Mouse (Mus musculus) lung, postnatal 0 days (tissue): ENCODE measurements around the gene St6galnac3. TPM values are rescaled to one million over a fixed set of nuclear protein-coding genes. Genes with fewer than 3 reads are reported as not detected.
A peak's percentile ranks its signal among the peaks of the same experiment; 100 is the strongest.

Source experiments
- ATAC-seq: fragments of 200-750 bp; cut with Nextera tagmentation; 2 replicates; pipeline ENCODE4 v1.8.0; 2017; ENCODE audit warnings: moderate library complexity
- DNase-seq: peaks from one replicate; pipeline ENCODE4 v3.0.0-alpha.2; 2016; ENCODE audit warnings: low spot score
- H3K27ac ChIP-seq: fragments of 300-500 bp; sonication (generic); 2 replicates; pipeline ENCODE4 v1.5.1; 2014; ENCODE audit warnings: antibody characterized with exemption, mild to moderate bottlenecking, low read length, mixed read lengths
- H3K27me3 ChIP-seq: fragments of 300-500 bp; sonication (generic); replicated peaks from 2 replicates; pipeline ENCODE4 v1.6.1; 2014; ENCODE audit warnings: low read length, mixed read lengths; ENCODE audit not compliant: insufficient read depth
- H3K36me3 ChIP-seq: fragments of 300-500 bp; sonication (generic); 2 replicates; pipeline ENCODE4 v1.6.1; 2014; ENCODE audit warnings: low read length, mixed read lengths; ENCODE audit not compliant: insufficient read depth
- H3K4me1 ChIP-seq: fragments of 300-500 bp; sonication (generic); 2 replicates; pipeline ENCODE4 v1.6.1; 2014; ENCODE audit warnings: antibody characterized with exemption, low read depth, low read length, mixed read lengths; ENCODE audit not compliant: insufficient read depth
- H3K4me2 ChIP-seq: fragments of 300-500 bp; sonication (generic); replicated peaks from 2 replicates; pipeline ENCODE4 v1.6.1; 2014; ENCODE audit warnings: low read depth, mild to moderate bottlenecking, low read length, moderate library complexity, mixed read lengths
- H3K4me3 ChIP-seq: fragments of 300-500 bp; sonication (generic); 2 replicates; pipeline ENCODE4 v1.5.1; 2014; ENCODE audit warnings: low read depth, low read length
- H3K9ac ChIP-seq: fragments of 300-500 bp; sonication (generic); replicated peaks from 2 replicates; pipeline ENCODE4 v1.6.1; 2014; ENCODE audit warnings: low read depth, mild to moderate bottlenecking
- H3K9me3 ChIP-seq: fragments of 300-500 bp; sonication (generic); 2 replicates; pipeline ENCODE4 v1.6.1; 2016; ENCODE audit warnings: low read length, mixed read lengths
- CTCF ChIP-seq: IDR thresholded peaks from 2 replicates; pipeline ENCODE4 v1.5.1; 2016; ENCODE audit warnings: antibody characterized with exemption, mild to moderate bottlenecking
- EP300 ChIP-seq: IDR thresholded peaks from 2 replicates; pipeline ENCODE4 v1.6.1; 2016; ENCODE audit warnings: antibody characterized with exemption, mild to moderate bottlenecking, control low read depth
- WGBS: fragments of 180-500 bp; shearing (Covaris S2); extraction: QIAGEN DNeasy Blood & Tissue Kit; methylation state at CpG from one replicate; pipeline ENCODE4 v1.1.7; 2014; 5-methylcytosine and 5-hydroxymethylcytosine counted together
- polyA plus RNA-seq: library from polyadenylated mRNA; unstranded; fragments of >200 nt; fragmentation: Nextera tagmentation; extraction: Ambion mirVana; gene quantifications from 2 replicates; pipeline ENCODE4 v1.2.1, GENCODE M21; 2015

Gene St6galnac3
- polyA plus RNA-seq, 1 experiment from 2014 or later: 12.9 TPM

- H3K4me2 ChIP-seq: no peak overlapping the region
- no peak overlapping the region for H3K27ac ChIP-seq
- no peak overlapping the region for H3K9ac ChIP-seq
- 95% methylated on average over 5 of the region's 5 CpGs for WGBS
- no peak for ATAC-seq
- H3K4me3 ChIP-seq: no peak overlapping the region
- no peaks in the 10 kb centered on the region for H3K27me3 ChIP-seq
- no peak for DNase-seq
- no peaks in the 10 kb centered on the region for H3K4me1 ChIP-seq
- H3K36me3 ChIP-seq: no peaks in the 10 kb centered on the region
- no peak for TF ChIP-seq CTCF
- no peak for TF ChIP-seq EP300
- no peaks in the 10 kb centered on the region for H3K9me3 ChIP-seq
These were observed 60.3 kb downstream of the St6galnac3 start for GRCm38 (mm10) chr3:153664696-153665095.

GRCm38 (mm10) chr3:153663841-153664427 lies 61.0 kb downstream of the St6galnac3 start:
- Histone ChIP-seq H3K9me3 (no peaks in the 10 kb centered on the region), H3K27ac (no peak overlapping the region), H3K4me3 (no peak overlapping the region), H3K36me3 (no peaks in the 10 kb centered on the region), H3K4me1 (no peaks in the 10 kb centered on the region), H3K27me3 (no peaks in the 10 kb centered on the region), H3K4me2 (no peak overlapping the region), H3K9ac (no peak overlapping the region)
- WGBS: 41% methylated on average over 10 of the region's 10 CpGs
- no peak for DNase-seq
- no peak for ATAC-seq
- TF ChIP-seq EP300 (no peak), CTCF (no peak)

- no peak overlapping the region for H3K4me3 ChIP-seq
- H3K27me3 ChIP-seq: no peaks in the 10 kb centered on the region
- no peak overlapping the region for H3K4me2 ChIP-seq
- no peak for ATAC-seq
- no peaks in the 10 kb centered on the region for H3K9me3 ChIP-seq
- H3K27ac ChIP-seq: no peak overlapping the region
- no peaks in the 10 kb centered on the region for H3K36me3 ChIP-seq
- 83% methylated on average over 9 of the region's 9 CpGs for WGBS
- no peak overlapping the region for H3K9ac ChIP-seq
- TF ChIP-seq EP300 (no peak), CTCF (no peak)
- H3K4me1 ChIP-seq: no peaks in the 10 kb centered on the region
- DNase-seq: no peak
These were observed 62.2 kb downstream of the St6galnac3 start for GRCm38 (mm10) chr3:153662796-153663195.

- Histone ChIP-seq H3K9me3 (no peaks in the 10 kb centered on the region), H3K4me2 (no peak overlapping the region), H3K27me3 (no peaks in the 10 kb centered on the region), H3K27ac (no peak overlapping the region), H3K4me3 (no peak overlapping the region), H3K36me3 (no peaks in the 10 kb centered on the region), H3K4me1 (no peaks in the 10 kb centered on the region), H3K9ac (no peak overlapping the region)
- TF ChIP-seq CTCF (no peak), EP300 (no peak)
- DNase-seq (peak; percentile 24), ATAC-seq (no peak)
- WGBS: 63% methylated on average over 7 of the region's 7 CpGs
These were observed 63.0 kb downstream of the St6galnac3 start for GRCm38 (mm10) chr3:153661927-153662326.

- WGBS: 79% methylated on average over 15 of the region's 15 CpGs
These were observed 65.3 kb downstream of the St6galnac3 start for GRCm38 (mm10) chr3:153659575-153660168.

GRCm38 (mm10) chr3:153658051-153658777 lies 66.8 kb downstream of the St6galnac3 start:
- H3K9me3 ChIP-seq: no peaks in the 10 kb centered on the region
- TF ChIP-seq EP300 (no peak), CTCF (peak; percentile 89)
- no peak overlapping the region for H3K4me3 ChIP-seq
- no peak overlapping the region for H3K9ac ChIP-seq
- H3K4me1 ChIP-seq: no peaks in the 10 kb centered on the region
- H3K27me3 ChIP-seq: no peaks in the 10 kb centered on the region
- DNase-seq (peak; percentile 46), ATAC-seq (peak; percentile 69)
- 65% methylated on average over 22 of the region's 22 CpGs for WGBS
- H3K27ac ChIP-seq: no peak overlapping the region
- no peak overlapping the region for H3K4me2 ChIP-seq
- H3K36me3 ChIP-seq: no peaks in the 10 kb centered on the region

More at GRCm38 (mm10) chr3:153659575-153660168, 65.3 kb downstream of the St6galnac3 start:
- TF ChIP-seq EP300: no peak
- TF ChIP-seq CTCF: no peak
- Histone ChIP-seq H3K27ac (no peak overlapping the region), H3K4me2 (no peak overlapping the region), H3K27me3 (no peaks in the 10 kb centered on the region), H3K9ac (no peak overlapping the region), H3K9me3 (no peaks in the 10 kb centered on the region), H3K36me3 (no peaks in the 10 kb centered on the region), H3K4me1 (no peaks in the 10 kb centered on the region), H3K4me3 (no peak overlapping the region)
- ATAC-seq (no peak), DNase-seq (no peak)
